Mouse (Mus musculus) midbrain, embryonic 11.5 days (tissue): ENCODE data around the gene Ccl2. TPM values are rescaled to one million over a fixed set of nuclear protein-coding genes. Genes with fewer than 3 reads are reported as not detected.

Source experiments
- ATAC-seq: fragments of 200-750 bp; cut with Nextera tagmentation; 2 replicates; pipeline ENCODE4 v1.8.0; 2017; ENCODE audit warnings: moderate TSS enrichment, moderate library complexity; ENCODE audit not compliant: low FRiP score
- DNase-seq: peaks from one replicate; pipeline ENCODE4 v3.0.0; 2015; ENCODE audit warnings: low spot score; ENCODE audit errors: missing footprints
- H3K27ac ChIP-seq: fragments of 300-500 bp; sonication (generic); 2 replicates; pipeline ENCODE4 v1.5.1; 2014; ENCODE audit warnings: low read depth, low read length
- H3K27me3 ChIP-seq: fragments of 300-500 bp; sonication (generic); 2 replicates; pipeline ENCODE4 v1.6.1; 2014; ENCODE audit warnings: mild to moderate bottlenecking, low read length, moderate library complexity, mixed read lengths; ENCODE audit not compliant: control insufficient read depth, insufficient read depth
- H3K36me3 ChIP-seq: fragments of 300-500 bp; sonication (generic); 2 replicates; pipeline ENCODE4 v1.6.1; 2014; ENCODE audit warnings: mild to moderate bottlenecking, low read length, moderate library complexity, mixed read lengths; ENCODE audit not compliant: control insufficient read depth, insufficient read depth
- H3K4me1 ChIP-seq: fragments of 300-500 bp; sonication (generic); 2 replicates; pipeline ENCODE4 v1.6.1; 2014; ENCODE audit warnings: low read length; ENCODE audit not compliant: control insufficient read depth, insufficient read depth
- H3K4me2 ChIP-seq: fragments of 300-500 bp; sonication (generic); 2 replicates; pipeline ENCODE4 v1.6.1; 2014; ENCODE audit warnings: mild to moderate bottlenecking, moderate library complexity
- H3K4me3 ChIP-seq: fragments of 300-500 bp; sonication (generic); 2 replicates; pipeline ENCODE4 v1.5.1; 2014; ENCODE audit warnings: low read depth, low read length
- H3K9ac ChIP-seq: fragments of 300-500 bp; sonication (generic); 2 replicates; pipeline ENCODE4 v1.6.1; 2014; ENCODE audit warnings: low read length
- H3K9me3 ChIP-seq: fragments of 300-500 bp; sonication (generic); 2 replicates; pipeline ENCODE4 v1.6.1; 2016; ENCODE audit warnings: low read length; ENCODE audit not compliant: control insufficient read depth
- WGBS: fragments of 180-500 bp; shearing (Covaris S2); extraction: QIAGEN DNeasy Blood & Tissue Kit; methylation state at CpG from one replicate; pipeline ENCODE4 v1.1.7; 2014; 5-methylcytosine and 5-hydroxymethylcytosine counted together
- polyA plus RNA-seq: library from polyadenylated mRNA; unstranded; fragments of >200 nt; fragmentation: Nextera tagmentation; extraction: Ambion mirVana; gene quantifications from 2 replicates; pipeline ENCODE4 v1.2.1, GENCODE M21; 2014

Gene Ccl2
- polyA plus RNA-seq, 1 experiment from 2014 or later = 0.96 TPM

DNA sequence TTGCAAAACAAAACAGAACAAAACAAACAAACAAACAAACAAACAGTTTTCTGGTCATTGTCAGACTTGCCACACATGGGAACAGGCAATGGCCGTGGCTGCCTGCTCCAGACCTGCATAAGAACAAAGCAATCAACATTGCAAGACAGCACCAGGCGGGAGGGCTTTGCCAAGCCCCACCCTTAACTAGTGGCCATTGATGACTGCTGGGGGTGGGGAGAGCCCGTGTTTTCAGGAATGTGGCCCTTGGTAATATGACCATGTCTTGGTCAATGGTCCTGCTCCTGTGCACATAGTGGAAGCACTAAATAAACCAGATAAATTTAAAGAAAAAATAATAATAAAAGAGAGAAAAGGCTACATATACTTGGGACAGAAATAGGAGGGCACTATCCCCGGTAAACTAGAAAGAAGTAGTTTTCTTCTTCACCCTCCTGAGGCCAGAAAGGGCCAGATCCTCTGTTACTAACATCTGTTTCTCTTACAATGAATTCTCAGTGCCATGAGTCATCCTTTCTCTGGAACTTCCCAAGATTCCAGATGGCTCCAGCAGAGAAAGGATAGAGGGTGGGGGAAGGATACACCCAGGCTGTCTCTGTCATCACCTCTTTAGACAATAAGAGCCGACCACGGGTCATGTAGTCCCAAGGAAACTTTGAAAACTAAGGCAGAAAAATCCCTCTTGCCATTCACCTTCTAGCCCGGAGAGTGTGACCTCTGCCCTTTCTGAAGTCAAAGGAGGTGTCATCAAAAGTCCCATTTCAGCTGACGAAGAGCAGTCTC, 23.8 kb upstream of the Ccl2 start:
- Histone ChIP-seq H3K4me1 (no peaks in the 10 kb centered on the region), H3K36me3 (no peaks in the 10 kb centered on the region), H3K9me3 (no peaks in the 10 kb centered on the region), H3K4me3 (no peak overlapping the region), H3K27me3 (no peaks in the 10 kb centered on the region), H3K9ac (no peak overlapping the region), H3K4me2 (no peak overlapping the region), H3K27ac (no peak overlapping the region)
- no peak for DNase-seq
- WGBS = 68% methylated on average over 8 of the region's 8 CpGs
- ATAC-seq = no peak

DNA sequence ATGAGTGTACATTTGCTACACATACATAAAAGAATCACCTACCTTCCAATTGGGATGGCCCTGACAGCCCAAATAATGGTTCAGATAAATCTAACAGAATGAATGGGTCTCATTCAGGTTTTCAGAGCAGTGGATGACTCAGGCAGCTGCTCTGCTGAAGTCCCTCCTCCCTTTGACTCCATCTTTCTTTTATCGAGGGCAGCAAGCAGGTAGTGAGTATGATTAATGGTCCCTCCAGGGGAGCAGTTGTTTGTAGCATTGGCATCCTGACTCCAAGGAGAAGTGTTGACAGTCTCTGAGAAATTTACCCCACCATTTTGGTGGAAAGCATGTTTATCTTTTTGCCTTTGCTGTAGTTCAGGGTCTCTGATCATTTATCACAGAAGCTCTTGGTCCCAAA, 21.6 kb upstream of the Ccl2 start:
- H3K36me3 ChIP-seq = no peaks in the 10 kb centered on the region
- H3K27ac ChIP-seq = no peak overlapping the region
- DNase-seq = no peak
- 79% methylated on average over 1 of the region's 1 CpGs for WGBS
- ATAC-seq = no peak
- no peaks in the 10 kb centered on the region for H3K4me1 ChIP-seq
- no peaks in the 10 kb centered on the region for H3K9me3 ChIP-seq
- no peak overlapping the region for H3K9ac ChIP-seq
- no peak overlapping the region for H3K4me2 ChIP-seq
- no peak overlapping the region for H3K4me3 ChIP-seq
- H3K27me3 ChIP-seq = no peaks in the 10 kb centered on the region

DNA sequence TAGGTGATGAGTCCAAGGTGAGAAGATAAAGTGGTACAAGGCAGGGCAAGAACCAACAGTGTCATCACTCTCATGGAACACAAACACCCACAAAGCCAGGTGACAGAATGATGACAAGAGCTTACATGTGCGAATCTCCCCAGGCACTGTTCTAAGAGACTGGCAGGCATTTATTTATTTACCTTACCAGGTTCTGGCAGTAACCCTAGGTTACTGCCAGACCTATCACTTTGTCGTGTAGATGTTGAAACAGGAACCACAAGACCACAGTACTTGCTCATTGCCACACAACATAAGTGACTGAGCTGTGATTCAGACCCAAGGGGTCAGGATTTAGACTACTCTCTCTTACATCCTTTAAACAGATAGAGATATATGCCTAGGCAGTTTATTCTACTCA, 20.3 kb upstream of the Ccl2 start:
- no peak overlapping the region for H3K4me2 ChIP-seq
- no peaks in the 10 kb centered on the region for H3K27me3 ChIP-seq
- H3K36me3 ChIP-seq = no peaks in the 10 kb centered on the region
- H3K27ac ChIP-seq = no peak overlapping the region
- DNase-seq (no peak), ATAC-seq (no peak)
- H3K9me3 ChIP-seq = no peaks in the 10 kb centered on the region
- no peak overlapping the region for H3K4me3 ChIP-seq
- no peak overlapping the region for H3K9ac ChIP-seq
- no peaks in the 10 kb centered on the region for H3K4me1 ChIP-seq
- WGBS = 76% methylated on average over 2 of the region's 2 CpGs

DNA sequence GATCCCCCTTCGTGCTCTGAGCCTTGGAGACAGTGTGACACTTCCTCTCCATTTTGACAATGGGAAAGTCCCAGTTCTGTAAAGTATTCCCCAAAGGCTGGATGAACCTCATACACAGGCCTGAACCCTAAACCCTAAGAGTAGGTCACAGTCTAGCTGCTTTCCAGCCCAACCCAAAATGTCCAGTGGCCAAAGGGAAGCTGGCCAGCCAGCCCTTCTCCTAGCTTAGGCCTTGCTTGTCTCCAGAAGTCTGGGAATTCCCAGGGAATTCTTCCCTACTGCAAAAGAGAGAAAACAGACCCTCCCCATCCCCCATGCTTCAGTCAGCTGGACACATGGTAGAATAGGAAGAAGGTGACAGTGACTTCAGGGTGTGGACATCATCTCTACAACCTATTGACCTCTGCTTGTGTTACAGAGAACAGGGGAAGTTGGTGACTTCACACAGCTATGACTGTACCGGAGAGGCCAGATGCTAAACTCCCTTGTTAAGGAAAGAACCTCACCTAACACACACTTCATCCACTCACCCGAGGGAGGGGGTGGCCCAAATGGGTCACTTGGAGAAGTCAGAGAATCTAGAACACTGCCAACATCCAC, 19.1 kb upstream of the Ccl2 start:
- H3K4me1 ChIP-seq = no peaks in the 10 kb centered on the region
- 81% methylated on average over 3 of the region's 3 CpGs for WGBS
- no peak overlapping the region for H3K4me3 ChIP-seq
- ATAC-seq (no peak), DNase-seq (no peak)
- no peaks in the 10 kb centered on the region for H3K36me3 ChIP-seq
- H3K9ac ChIP-seq = no peak overlapping the region
- no peak overlapping the region for H3K27ac ChIP-seq
- no peaks in the 10 kb centered on the region for H3K27me3 ChIP-seq
- no peak overlapping the region for H3K4me2 ChIP-seq
- H3K9me3 ChIP-seq = no peaks in the 10 kb centered on the region

DNA sequence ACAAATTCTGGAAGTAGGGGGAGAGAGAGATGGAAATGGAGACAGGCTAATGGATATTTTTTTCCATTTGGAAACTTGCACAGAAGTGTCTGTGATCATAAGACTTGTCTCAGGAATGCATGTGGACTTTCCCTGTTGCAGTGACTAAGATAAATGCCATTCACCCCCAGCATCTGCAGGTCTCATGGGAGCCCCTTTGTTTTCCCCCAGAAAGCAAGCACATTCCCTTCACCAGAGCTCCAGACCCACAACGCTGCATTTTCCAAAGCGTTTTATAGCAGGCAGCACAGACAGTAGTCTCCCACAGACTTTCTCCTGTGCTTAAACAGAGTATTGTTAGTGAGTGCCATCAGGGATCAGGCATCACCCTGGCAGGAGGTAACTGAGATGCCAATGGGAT, 16.0 kb upstream of the Ccl2 start:
- H3K4me3 ChIP-seq = no peak overlapping the region
- DNase-seq (no peak), ATAC-seq (no peak)
- no peaks in the 10 kb centered on the region for H3K4me1 ChIP-seq
- H3K27me3 ChIP-seq = no peaks in the 10 kb centered on the region
- no peaks in the 10 kb centered on the region for H3K36me3 ChIP-seq
- H3K9ac ChIP-seq = no peak overlapping the region
- no peaks in the 10 kb centered on the region for H3K9me3 ChIP-seq
- 68% methylated on average over 2 of the region's 2 CpGs for WGBS
- no peak overlapping the region for H3K4me2 ChIP-seq
- no peak overlapping the region for H3K27ac ChIP-seq

DNA sequence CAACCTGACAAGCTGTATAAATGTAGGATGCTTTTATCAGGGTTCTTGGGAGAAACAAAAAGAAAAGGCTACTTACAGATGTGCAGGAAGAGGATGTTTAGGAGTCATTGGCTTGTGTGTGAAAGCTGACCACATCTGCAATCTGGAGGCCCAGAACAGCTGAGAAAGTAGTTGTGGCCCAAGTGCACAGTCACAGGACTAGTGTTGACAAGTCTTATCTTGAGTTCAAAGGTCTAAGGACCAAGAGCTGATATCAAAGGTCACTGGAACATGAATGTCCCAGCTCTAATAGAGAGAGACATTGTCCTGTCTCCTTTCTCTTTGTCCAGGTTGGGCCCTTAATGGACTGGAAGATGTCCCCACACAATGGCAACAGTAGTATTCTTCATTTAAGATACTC, 15.6 kb upstream of the Ccl2 start:
- Histone ChIP-seq H3K36me3 (no peaks in the 10 kb centered on the region), H3K4me2 (no peak overlapping the region), H3K9me3 (no peaks in the 10 kb centered on the region), H3K27ac (no peak overlapping the region), H3K4me1 (no peaks in the 10 kb centered on the region), H3K9ac (no peak overlapping the region), H3K4me3 (no peak overlapping the region), H3K27me3 (no peaks in the 10 kb centered on the region)
- no peak for DNase-seq
- no peak for ATAC-seq

DNA sequence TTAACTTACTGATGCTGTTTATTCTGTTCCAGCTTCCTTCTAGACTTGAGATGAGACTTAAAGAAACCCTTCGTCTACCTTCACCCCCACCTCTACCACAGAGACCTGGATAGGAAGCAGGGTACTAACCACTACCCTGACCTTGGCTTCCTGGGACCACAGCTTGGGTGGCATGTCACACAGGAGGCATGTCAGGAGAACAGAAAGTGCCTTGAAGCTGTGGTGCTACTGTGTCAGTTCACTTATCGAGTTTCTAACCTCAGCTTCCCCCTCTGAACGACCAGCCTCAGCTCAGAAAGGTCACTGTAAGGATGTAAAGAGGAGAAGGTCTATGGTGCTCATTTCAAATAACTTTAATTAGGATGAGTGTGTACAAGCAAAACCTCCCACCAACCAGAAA, 14.0 kb upstream of the Ccl2 start:
- 72% methylated on average over 3 of the region's 3 CpGs for WGBS
- Histone ChIP-seq H3K4me2 (no peak overlapping the region), H3K9ac (no peak overlapping the region), H3K36me3 (no peaks in the 10 kb centered on the region), H3K4me3 (no peak overlapping the region), H3K4me1 (no peaks in the 10 kb centered on the region), H3K27me3 (no peaks in the 10 kb centered on the region), H3K27ac (no peak overlapping the region), H3K9me3 (no peaks in the 10 kb centered on the region)
- DNase-seq (no peak), ATAC-seq (no peak)

DNA sequence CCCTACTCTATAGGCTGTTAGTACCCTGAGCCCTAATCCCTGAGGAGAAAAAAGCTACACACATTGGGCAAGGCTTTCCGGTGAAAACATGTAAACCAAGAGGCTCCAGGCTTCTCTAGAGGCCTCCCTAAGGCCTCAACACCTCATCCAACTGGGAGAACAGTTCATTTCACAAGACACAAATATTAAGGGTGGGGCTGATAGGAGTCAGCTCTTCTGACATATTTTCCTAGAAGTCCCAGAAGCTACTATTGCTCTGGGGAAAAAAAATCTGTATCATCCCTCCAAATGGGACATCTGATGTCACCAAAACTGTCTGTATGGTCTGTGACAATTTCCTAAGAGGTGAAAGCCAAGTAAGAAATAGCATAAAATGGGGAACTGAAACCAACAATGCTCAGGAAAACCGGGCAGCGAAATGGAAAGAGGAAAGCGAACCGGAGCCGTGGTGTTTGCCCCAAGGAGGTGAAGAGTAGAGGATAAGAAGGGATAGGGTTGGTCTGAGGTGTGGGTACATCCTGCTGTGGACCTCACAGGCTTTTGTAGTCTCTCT, 12.8 kb upstream of the Ccl2 start:
- 88% methylated on average over 6 of the region's 6 CpGs for WGBS
- no peak overlapping the region for H3K9ac ChIP-seq
- no peak for DNase-seq
- H3K4me1 ChIP-seq = no peaks in the 10 kb centered on the region
- H3K36me3 ChIP-seq = no peaks in the 10 kb centered on the region
- H3K27me3 ChIP-seq = no peaks in the 10 kb centered on the region
- H3K9me3 ChIP-seq = no peaks in the 10 kb centered on the region
- H3K4me2 ChIP-seq = no peak overlapping the region
- H3K4me3 ChIP-seq = no peak overlapping the region
- no peak overlapping the region for H3K27ac ChIP-seq
- ATAC-seq = no peak

DNA sequence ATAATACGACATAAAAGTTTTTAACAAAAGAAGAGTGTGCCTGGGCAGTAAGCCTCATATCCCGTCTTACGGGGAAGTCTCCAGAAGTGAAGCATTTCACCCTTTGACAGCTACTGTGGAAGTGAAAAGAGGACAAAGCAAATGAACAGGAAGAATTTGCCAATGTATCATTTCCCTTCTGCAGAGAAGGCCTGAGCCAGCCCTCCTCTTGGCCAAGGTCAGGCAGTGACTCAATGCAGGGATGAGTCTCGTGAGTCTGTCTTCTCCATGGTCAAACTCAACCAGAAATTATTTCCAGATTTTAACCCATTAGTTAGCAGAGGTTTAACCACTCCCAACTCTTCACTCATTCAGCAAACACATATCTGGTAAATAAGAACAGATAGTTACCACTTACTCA, 11.6 kb upstream of the Ccl2 start:
- WGBS = 80% methylated on average over 4 of the region's 4 CpGs
- Histone ChIP-seq H3K27ac (no peak overlapping the region), H3K4me2 (no peak overlapping the region), H3K4me3 (no peak overlapping the region), H3K9ac (no peak overlapping the region), H3K9me3 (no peaks in the 10 kb centered on the region), H3K27me3 (no peaks in the 10 kb centered on the region), H3K4me1 (no peaks in the 10 kb centered on the region), H3K36me3 (no peaks in the 10 kb centered on the region)
- DNase-seq (no peak), ATAC-seq (no peak)
